Mouse (Mus musculus) lung, embryonic 16.5 days (tissue): Measurements from ENCODE around the gene Svip. TPM values are rescaled to one million over a fixed set of nuclear protein-coding genes. Genes with fewer than 3 reads are reported as not detected.

Experiments
- ATAC-seq: fragments of 200-750 bp; cut with Nextera tagmentation; 2 replicates; pipeline ENCODE4 v1.8.0; 2017; ENCODE audit warnings: low read depth, mild to moderate bottlenecking, moderate library complexity
- H3K27ac ChIP-seq: fragments of 300-500 bp; sonication (generic); 2 replicates; pipeline ENCODE4 v1.5.1; 2014; ENCODE audit warnings: mild to moderate bottlenecking, control low read depth, low read length
- H3K27me3 ChIP-seq: fragments of 300-500 bp; sonication (generic); 2 replicates; pipeline ENCODE4 v1.6.1; 2014; ENCODE audit warnings: low read depth, low read length, mixed read lengths; ENCODE audit not compliant: control insufficient read depth, insufficient read depth
- H3K36me3 ChIP-seq: fragments of 300-500 bp; sonication (generic); 2 replicates; pipeline ENCODE4 v1.6.1; 2014; ENCODE audit warnings: low read length; ENCODE audit not compliant: control insufficient read depth, insufficient read depth
- H3K4me1 ChIP-seq: fragments of 300-500 bp; sonication (generic); replicated peaks from 2 replicates; pipeline ENCODE4 v1.6.1; 2014; ENCODE audit warnings: low read length, mixed read lengths; ENCODE audit not compliant: control insufficient read depth, insufficient read depth
- H3K4me2 ChIP-seq: fragments of 300-500 bp; sonication (generic); 2 replicates; pipeline ENCODE4 v1.6.1; 2014; ENCODE audit warnings: low read depth, low read length, control low read depth
- H3K4me3 ChIP-seq: fragments of 300-500 bp; sonication (generic); 2 replicates; pipeline ENCODE4 v1.5.1; 2014; ENCODE audit warnings: mild to moderate bottlenecking, low read length, control low read depth
- H3K9ac ChIP-seq: fragments of 300-500 bp; sonication (generic); 2 replicates; pipeline ENCODE4 v1.6.1; 2014; ENCODE audit warnings: low read length, control low read depth
- H3K9me3 ChIP-seq: fragments of 300-500 bp; sonication (generic); 2 replicates; pipeline ENCODE4 v1.6.1; 2016; ENCODE audit warnings: low read length; ENCODE audit not compliant: control insufficient read depth
- WGBS: fragments of 180-500 bp; shearing (Covaris S2); extraction: QIAGEN DNeasy Blood & Tissue Kit; methylation state at CpG from one replicate; pipeline ENCODE4 v1.1.7; 2014; 5-methylcytosine and 5-hydroxymethylcytosine counted together
- polyA plus RNA-seq: library from polyadenylated mRNA; unstranded; fragments of >200 nt; fragmentation: Nextera tagmentation; extraction: Ambion mirVana; gene quantifications from 2 replicates; pipeline ENCODE4 v1.2.1, GENCODE M21; 2015

Svip gene
- polyA plus RNA-seq, 1 experiment from 2014 or later: 7.3 TPM

- Histone ChIP-seq H3K9me3 (no peaks in the 10 kb centered on the region), H3K27me3 (no peaks in the 10 kb centered on the region), H3K27ac (no peak overlapping the region), H3K9ac (no peak overlapping the region), H3K4me3 (no peak overlapping the region), H3K4me1 (no peaks in the 10 kb centered on the region), H3K4me2 (no peak overlapping the region), H3K36me3 (no peaks in the 10 kb centered on the region)
- 79% methylated on average over 4 of the region's 4 CpGs for WGBS
- ATAC-seq: no peak
Observed at GRCm38 (mm10) chr7:51967581-51967980, 38.2 kb downstream of the Svip start.

GRCm38 (mm10) chr7:51964681-51965080 lies 41.1 kb downstream of the Svip start:
- Histone ChIP-seq H3K27me3 (no peaks in the 10 kb centered on the region), H3K9ac (no peak overlapping the region), H3K27ac (no peak overlapping the region), H3K36me3 (no peaks in the 10 kb centered on the region), H3K4me2 (no peak overlapping the region), H3K9me3 (no peaks in the 10 kb centered on the region), H3K4me3 (no peak overlapping the region), H3K4me1 (no peaks in the 10 kb centered on the region)
- WGBS: 90% methylated on average over 7 of the region's 7 CpGs
- ATAC-seq: no peak

GRCm38 (mm10) chr7:51962219-51962952 lies 43.4 kb downstream of the Svip start:
- WGBS: 74% methylated on average over 10 of the region's 10 CpGs
- H3K36me3 ChIP-seq: no peaks in the 10 kb centered on the region
- H3K27me3 ChIP-seq: no peaks in the 10 kb centered on the region
- no peak for ATAC-seq
- no peak overlapping the region for H3K27ac ChIP-seq
- H3K4me2 ChIP-seq: no peak overlapping the region
- no peak overlapping the region for H3K4me3 ChIP-seq
- no peaks in the 10 kb centered on the region for H3K9me3 ChIP-seq
- H3K9ac ChIP-seq: no peak overlapping the region
- no peaks in the 10 kb centered on the region for H3K4me1 ChIP-seq

- Histone ChIP-seq H3K27ac (no peak overlapping the region), H3K27me3 (no peaks in the 10 kb centered on the region), H3K4me2 (no peak overlapping the region), H3K9ac (no peak overlapping the region), H3K4me1 (no peaks in the 10 kb centered on the region), H3K36me3 (no peaks in the 10 kb centered on the region), H3K9me3 (no peaks in the 10 kb centered on the region), H3K4me3 (no peak overlapping the region)
- ATAC-seq: no peak
- WGBS: 44% methylated on average over 6 of the region's 6 CpGs
Observed at GRCm38 (mm10) chr7:51960698-51961374, 45.0 kb downstream of the Svip start.

GRCm38 (mm10) chr7:51957766-51958165 lies 48.1 kb downstream of the Svip start:
- Histone ChIP-seq H3K9me3 (no peaks in the 10 kb centered on the region), H3K4me1 (no peaks in the 10 kb centered on the region), H3K9ac (no peak overlapping the region), H3K36me3 (no peaks in the 10 kb centered on the region), H3K4me3 (no peak overlapping the region), H3K27me3 (no peaks in the 10 kb centered on the region), H3K27ac (no peak overlapping the region), H3K4me2 (no peak overlapping the region)
- no peak for ATAC-seq

- no peak for ATAC-seq
- no peak overlapping the region for H3K4me3 ChIP-seq
- H3K4me2 ChIP-seq: no peak overlapping the region
- H3K4me1 ChIP-seq: no peaks in the 10 kb centered on the region
- H3K9me3 ChIP-seq: no peaks in the 10 kb centered on the region
- no peak overlapping the region for H3K9ac ChIP-seq
- 50% methylated on average over 9 of the region's 9 CpGs for WGBS
- H3K27me3 ChIP-seq: no peaks in the 10 kb centered on the region
- no peak overlapping the region for H3K27ac ChIP-seq
- no peaks in the 10 kb centered on the region for H3K36me3 ChIP-seq
Observed at GRCm38 (mm10) chr7:51955424-51956041, 50.3 kb downstream of the Svip start.

Other genes starting within 250 kb of the Svip start
- 8.9 and 9.4 TPM in 2 replicates for gene Gas2, start 144.0 kb downstream of the Svip start, polyA plus RNA-seq
- 1.4 and 1.8 TPM in 2 replicates for gene Fancf, start 143.8 kb downstream of the Svip start, polyA plus RNA-seq
- gene 1700015G11Rik, start 9.7 kb upstream of the Svip start, polyA plus RNA-seq: not detected in 2 replicates